Mouse (Mus musculus): Measurements from ENCODE around the gene Serac1.

DNA sequence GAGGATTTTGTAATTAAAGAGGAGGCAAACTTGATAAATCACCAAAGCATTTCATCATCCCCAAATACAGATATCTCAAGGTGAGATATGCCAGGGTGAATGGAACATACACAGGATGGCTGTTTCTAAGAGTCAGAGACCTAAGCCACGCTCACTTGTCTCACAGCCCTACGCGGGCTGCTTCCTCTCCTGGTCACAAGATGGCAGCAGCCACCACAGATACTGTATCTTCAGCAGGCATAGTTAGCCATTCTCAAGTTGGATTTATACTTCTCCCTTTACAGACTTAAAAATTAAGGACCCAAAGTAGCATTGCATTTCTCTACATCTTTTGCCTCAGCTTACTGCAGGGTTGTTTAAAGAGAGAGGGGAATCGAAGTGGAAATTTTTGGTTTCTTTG is 18.3 kb upstream of the Serac1 start:
- TF ChIP-seq CTCF (IDR thresholded peaks at IDR 0.05; ENCODE audit: low read depth, low read length) (peak; percentile 77), POLR2A (IDR thresholded peaks at IDR 0.05; ENCODE audit: borderline replicate concordance, low read depth, low read length) (no peak)
